Mouse (Mus musculus) central nervous system, embryonic 14 days (tissue): Measurements from ENCODE around the gene Olfr1390. TPM values are rescaled to one million over a fixed set of nuclear protein-coding genes. Genes with fewer than 3 reads are reported as not detected.

Experiments
- polyA plus RNA-seq: library from polyadenylated mRNA; depleted of rRNA; stranded (reverse); fragments of >200 nt; gene quantifications from 2 replicates; pipeline ENCODE4 v1.2.3, GENCODE M21; 2012; rRNA removed

Gene Olfr1390
- not detected in 2 replicates for polyA plus RNA-seq

DNA sequence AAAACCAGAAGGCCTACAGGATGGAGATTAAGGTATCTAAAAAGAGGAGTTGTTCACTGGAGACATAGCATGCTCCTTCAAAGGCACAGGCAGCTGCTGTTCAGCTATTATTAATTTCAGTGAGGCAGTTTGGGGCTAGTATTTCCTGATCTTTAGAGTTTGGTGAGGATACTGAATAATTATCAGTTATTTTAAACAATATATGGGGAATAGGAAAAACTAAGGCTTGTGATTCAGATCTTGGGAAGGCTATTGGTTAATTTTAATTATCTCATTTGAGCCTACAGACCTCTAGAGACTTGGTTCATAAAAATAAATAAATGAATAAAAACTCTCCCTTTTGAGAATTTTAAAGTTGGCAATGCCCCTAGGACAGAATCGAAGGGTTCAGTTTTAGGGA, at the start of gene Olfr1390:
TSS of gene Olfr1390 (plus strand) at position 301 of the 400 bp plus-strand sequence.

DNA sequence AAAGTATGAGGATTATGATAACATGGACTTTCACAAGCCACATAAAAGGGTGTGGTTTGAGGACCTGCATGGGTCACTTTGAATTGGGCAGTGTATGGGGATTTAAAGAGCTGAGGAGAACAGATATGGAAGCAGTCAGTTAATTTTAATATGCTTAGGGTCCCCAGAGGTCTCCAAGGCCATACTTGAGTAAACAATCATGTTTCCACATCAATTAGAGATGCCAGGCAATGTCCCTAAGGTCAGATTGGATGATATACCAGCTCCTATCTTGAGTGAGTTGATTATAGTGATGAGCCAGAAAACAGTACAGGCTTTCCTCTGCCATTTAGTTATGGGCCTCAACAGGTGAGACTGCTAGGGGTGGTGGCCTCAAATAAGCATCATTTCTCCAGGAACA, 30.5 kb upstream of the Olfr1390 start, which contains the start of gene Olfr10:
TSS of gene Olfr10 (plus strand) at position 301 of the 400 bp plus-strand sequence.

DNA sequence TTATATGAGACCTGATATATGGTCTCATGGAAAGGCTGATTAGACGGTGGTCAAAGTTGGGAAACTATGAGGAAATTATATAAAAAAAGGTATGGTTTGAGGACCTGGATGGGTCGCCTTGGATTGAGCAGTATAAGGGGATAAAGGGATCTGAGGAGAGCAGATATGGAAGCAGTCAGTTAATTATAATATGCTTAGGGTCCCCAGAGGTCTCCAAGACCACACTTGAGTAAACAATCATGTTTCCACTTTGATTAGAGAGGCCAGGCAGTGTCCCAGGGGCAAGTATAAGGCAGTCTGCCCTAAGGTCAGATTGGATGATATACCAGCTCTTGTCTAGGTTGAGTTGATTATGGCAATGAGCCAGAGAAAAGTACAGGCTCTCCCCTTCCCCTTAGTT, 12.5 kb upstream of the Olfr1390 start, which contains the start of gene Olfr1391:
TSS of gene Olfr1391 (plus strand) at position 301 of the 400 bp plus-strand sequence.

Other genes with a start within 250 kb of the Olfr1390 start
- gene Olfr1396, start 220.3 kb upstream of the Olfr1390 start, polyA plus RNA-seq = 0.06 TPM in 1 of 2 replicates, not detected in the other
- not detected in 2 replicates for gene Olfr1395, start 192.9 kb upstream of the Olfr1390 start, polyA plus RNA-seq
- gene Olfr1394, start 180.8 kb upstream of the Olfr1390 start, polyA plus RNA-seq = not detected in 2 replicates
- 0.07 and 0.36 TPM in 2 replicates for gene Btnl9, start 148.0 kb upstream of the Olfr1390 start, polyA plus RNA-seq
- gene Zfp62, start 131.9 kb upstream of the Olfr1390 start, polyA plus RNA-seq = 33.3 and 34.3 TPM in 2 replicates
- 55.9 and 61.6 TPM in 2 replicates for gene Mgat1, start 91.0 kb upstream of the Olfr1390 start, polyA plus RNA-seq
- 0.20 and 0.21 TPM in 2 replicates for gene Olfr1393, start 56.9 kb upstream of the Olfr1390 start, polyA plus RNA-seq
- 0.18 and 0.40 TPM in 2 replicates for gene Olfr1392, start 49.9 kb upstream of the Olfr1390 start, polyA plus RNA-seq
- gene Olfr10, start 30.4 kb upstream of the Olfr1390 start, polyA plus RNA-seq = 0.01 TPM in 1 of 2 replicates, not detected in the other
- gene Olfr1391, start 12.4 kb upstream of the Olfr1390 start, polyA plus RNA-seq = not detected in 2 replicates
- gene Olfr1389, start 87.9 kb downstream of the Olfr1390 start, polyA plus RNA-seq = not detected in 2 replicates
- gene Olfr1388, start 101.4 kb downstream of the Olfr1390 start, polyA plus RNA-seq = 0.13 and 0.16 TPM in 2 replicates
- not detected in 2 replicates for gene Olfr1387, start 120.2 kb downstream of the Olfr1390 start, polyA plus RNA-seq
- not detected in 2 replicates for gene Olfr1386, start 129.9 kb downstream of the Olfr1390 start, polyA plus RNA-seq
- not detected in 2 replicates for gene Olfr1385, start 153.9 kb downstream of the Olfr1390 start, polyA plus RNA-seq
- gene Olfr1384, start 171.5 kb downstream of the Olfr1390 start, polyA plus RNA-seq = not detected in 2 replicates
- not detected in 2 replicates for gene Olfr1383, start 184.5 kb downstream of the Olfr1390 start, polyA plus RNA-seq
- gene Olfr1382, start 193.1 kb downstream of the Olfr1390 start, polyA plus RNA-seq = not detected in 2 replicates
- not detected in 2 replicates for gene Olfr1381, start 208.3 kb downstream of the Olfr1390 start, polyA plus RNA-seq
- gene Olfr1380, start 221.7 kb downstream of the Olfr1390 start, polyA plus RNA-seq = not detected in 2 replicates